Mouse (Mus musculus): Measurements from ENCODE around the gene Ncapg2.

DNA sequence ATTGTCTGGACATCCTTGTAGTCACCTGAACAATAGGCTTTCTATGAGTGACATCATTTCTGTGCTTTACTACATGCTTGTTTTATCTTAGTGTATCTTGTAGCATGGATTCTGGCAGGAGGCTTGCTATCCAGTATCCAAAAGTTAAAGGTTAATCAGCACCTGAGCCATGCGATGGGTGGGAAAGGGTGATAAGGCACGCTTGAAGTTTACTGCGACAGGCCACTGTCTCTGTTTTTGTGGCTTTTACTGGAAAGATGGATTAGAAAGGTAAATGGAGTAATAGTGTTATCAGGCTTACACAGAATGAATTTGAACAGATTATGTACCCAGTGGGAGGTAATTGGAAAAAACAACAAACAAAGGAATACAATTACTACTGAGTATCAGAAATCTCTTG is 37.0 kb downstream of the Ncapg2 start:
- no peak for TF ChIP-seq POLR2A (IDR thresholded peaks at IDR 0.05; ENCODE audit: low read depth, low read length)
- no peak for TF ChIP-seq CTCF (IDR thresholded peaks at IDR 0.05; ENCODE audit: extremely low read depth, insufficient read depth, insufficient read length, insufficient replicate concordance)
